Mouse (Mus musculus) stomach, postnatal 0 days (tissue): Measurements from ENCODE around the gene Cass4.

Experiments used
- CTCF ChIP-seq: IDR thresholded peaks from 2 replicates; pipeline ENCODE4 v1.5.1; 2016; ENCODE audit warnings: antibody characterized with exemption, low read depth, mild to moderate bottlenecking, moderate library complexity
- EP300 ChIP-seq: optimal IDR thresholded peaks from 2 replicates; pipeline ENCODE3; 2016; ENCODE audit warnings: antibody characterized with exemption

- TF ChIP-seq EP300 (no peak), CTCF (no peak)
These were observed 13.9 kb downstream of the Cass4 start for GRCm38 (mm10) chr2:172407499-172407898.
